Mouse (Mus musculus): Measurements from ENCODE around the gene Olfr553.
"Not testable (repeated sequence)": the region's sequence is repeated elsewhere in the genome, so short reads cannot be mapped to it uniquely, and the experiment has no call there.

- not testable (repeated sequence) for TF ChIP-seq CTCF (IDR thresholded peaks at IDR 0.05; ENCODE audit: borderline replicate concordance, control insufficient read depth, extremely low read depth, insufficient read depth, low read length, poor library complexity); POLR2A (IDR thresholded peaks at IDR 0.05; ENCODE audit: control insufficient read depth, extremely low read depth, insufficient read depth, low read length, poor library complexity)
These were observed 26.9 kb upstream of the Olfr553 start for GRCm38 (mm10) chr7:102644945-102645344.

Measured in thymus, adult 2 months (tissue).